Mouse (Mus musculus): ENCODE data around the gene Krtap4-7. TPM values are rescaled to one million over a fixed set of nuclear protein-coding genes. Genes with fewer than 3 reads are reported as not detected.

Krtap4-7 gene
- total RNA-seq (2023) = not detected in 4 replicates

GRCm38 (mm10) chr11:99643635-99644139 lies at the start of gene Krtap4-7:
Gene Krtap4-7 (minus strand): TSS chr11:99644089.

GRCm38 (mm10) chr11:99690463-99690862 lies 46.6 kb upstream of the Krtap4-7 start, which contains the start of gene Gm14190:
Gene Gm14190 (minus strand): TSS chr11:99690740.

GRCm38 (mm10) chr11:99665860-99666259 lies 22.0 kb upstream of the Krtap4-7 start, which contains the start of gene Krtap4-6:
Gene Krtap4-6 (minus strand): TSS chr11:99665960.

GRCm38 (mm10) chr11:99658467-99659010 lies 14.7 kb upstream of the Krtap4-7 start, which contains the start of gene Gm11563:
Gene Gm11563 (minus strand): TSS chr11:99658960.

GRCm38 (mm10) chr11:99650136-99650535 lies 6.2 kb upstream of the Krtap4-7 start, which contains the start of gene Gm11555:
Gene Gm11555 (minus strand): TSS chr11:99650236.

GRCm38 (mm10) chr11:99634653-99635134 lies 9.2 kb downstream of the Krtap4-7 start, which contains the start of gene Krtap4-2:
Gene Krtap4-2 (minus strand): TSS chr11:99635084.

GRCm38 (mm10) chr11:99628138-99628537 lies 15.8 kb downstream of the Krtap4-7 start, which contains the start of gene Krtap4-1:
Gene Krtap4-1 (minus strand): TSS chr11:99628238.

GRCm38 (mm10) chr11:99620335-99620734 lies 23.6 kb downstream of the Krtap4-7 start, which contains the start of gene Gm11562:
Gene Gm11562 (minus strand): TSS chr11:99620435.

GRCm38 (mm10) chr11:99614796-99615363 lies 29.0 kb downstream of the Krtap4-7 start, which contains the start of gene Krtap2-4:
Gene Krtap2-4 (minus strand): TSS chr11:99614846.

GRCm38 (mm10) chr11:99610089-99610488 lies 33.8 kb downstream of the Krtap4-7 start, which contains the start of gene Gm11937:
Gene Gm11937 (minus strand): TSS chr11:99610189.

GRCm38 (mm10) chr11:99603208-99603607 lies 40.7 kb downstream of the Krtap4-7 start, which contains the start of gene Gm11938:
Gene Gm11938 (minus strand): TSS chr11:99603308.

GRCm38 (mm10) chr11:99597742-99598141 lies 46.1 kb downstream of the Krtap4-7 start, which contains the start of gene Krtap9-3:
Gene Krtap9-3 (minus strand): TSS chr11:99598105.

Other genes with a start within 250 kb of the Krtap4-7 start
- gene Krt12, start 221.8 kb downstream of the Krtap4-7 start, total RNA-seq (2023) = not detected in 4 replicates
- not detected in 4 replicates for gene Krt20, start 205.9 kb downstream of the Krtap4-7 start, total RNA-seq (2023)
- not detected in 4 replicates for gene Krt23, start 151.0 kb downstream of the Krtap4-7 start, total RNA-seq (2023)
- gene Krt39, start 122.8 kb downstream of the Krtap4-7 start, total RNA-seq (2023) = not detected in 4 replicates
- gene Krt40, start 100.9 kb downstream of the Krtap4-7 start, total RNA-seq (2023) = not detected in 4 replicates
- gene Krtap3-3, start 93.2 kb downstream of the Krtap4-7 start, total RNA-seq (2023) = not detected in 4 replicates
- gene Krtap3-2, start 87.2 kb downstream of the Krtap4-7 start, total RNA-seq (2023) = not detected in 4 replicates
- gene Gm11939, start 84.6 kb downstream of the Krtap4-7 start, total RNA-seq (2023) = not detected in 4 replicates
- gene Krtap3-1, start 77.5 kb downstream of the Krtap4-7 start, total RNA-seq (2023) = not detected in 4 replicates
- not detected in 4 replicates for gene Krtap1-5, start 63.1 kb downstream of the Krtap4-7 start, total RNA-seq (2023)
- not detected in 4 replicates for gene Krtap1-4, start 60.4 kb downstream of the Krtap4-7 start, total RNA-seq (2023)
- not detected in 4 replicates for gene Krtap1-3, start 52.8 kb downstream of the Krtap4-7 start, total RNA-seq (2023)
- not detected in 4 replicates for gene Krtap9-3, start 46.0 kb downstream of the Krtap4-7 start, total RNA-seq (2023)
- not detected in 4 replicates for gene Gm11938, start 40.8 kb downstream of the Krtap4-7 start, total RNA-seq (2023)
- gene Gm11937, start 33.9 kb downstream of the Krtap4-7 start, total RNA-seq (2023) = not detected in 4 replicates
- gene Krtap2-4, start 29.2 kb downstream of the Krtap4-7 start, total RNA-seq (2023) = not detected in 4 replicates
- gene Gm11562, start 23.7 kb downstream of the Krtap4-7 start, total RNA-seq (2023) = not detected in 4 replicates
- gene Krtap4-1, start 15.9 kb downstream of the Krtap4-7 start, total RNA-seq (2023) = not detected in 4 replicates
- gene Krtap4-2, start 9.0 kb downstream of the Krtap4-7 start, total RNA-seq (2023) = not detected in 4 replicates
- gene Gm11555, start 6.1 kb upstream of the Krtap4-7 start, total RNA-seq (2023) = not detected in 4 replicates
- not detected in 4 replicates for gene Gm11563, start 14.9 kb upstream of the Krtap4-7 start, total RNA-seq (2023)
- not detected in 4 replicates for gene Krtap4-6, start 21.9 kb upstream of the Krtap4-7 start, total RNA-seq (2023)
- gene Gm14190, start 46.7 kb upstream of the Krtap4-7 start, total RNA-seq (2023) = not detected in 4 replicates
- gene Gm14180, start 90.2 kb upstream of the Krtap4-7 start, total RNA-seq (2023) = not detected in 4 replicates
- gene Gm11595, start 128.8 kb upstream of the Krtap4-7 start, total RNA-seq (2023) = not detected in 4 replicates
- gene Krtap4-8, start 136.6 kb upstream of the Krtap4-7 start, total RNA-seq (2023) = not detected in 4 replicates
- gene Krtap4-9, start 141.1 kb upstream of the Krtap4-7 start, total RNA-seq (2023) = not detected in 4 replicates
- gene Gm11596, start 149.4 kb upstream of the Krtap4-7 start, total RNA-seq (2023) = not detected in 4 replicates
- not detected in 4 replicates for gene Gm11569, start 154.8 kb upstream of the Krtap4-7 start, total RNA-seq (2023)
- not detected in 4 replicates for gene Gm11554, start 160.4 kb upstream of the Krtap4-7 start, total RNA-seq (2023)
- gene Krtap4-13, start 165.8 kb upstream of the Krtap4-7 start, total RNA-seq (2023) = not detected in 4 replicates
- not detected in 4 replicates for gene Gm11564, start 171.6 kb upstream of the Krtap4-7 start, total RNA-seq (2023)
- gene 2300003K06Rik, start 194.0 kb upstream of the Krtap4-7 start, total RNA-seq (2023) = not detected in 4 replicates
- not detected in 4 replicates for gene Krtap4-16, start 207.5 kb upstream of the Krtap4-7 start, total RNA-seq (2023)
- gene Gm11568, start 213.8 kb upstream of the Krtap4-7 start, total RNA-seq (2023) = not detected in 4 replicates
- gene Gm11559, start 220.4 kb upstream of the Krtap4-7 start, total RNA-seq (2023) = not detected in 4 replicates
- gene Krtap9-1, start 229.3 kb upstream of the Krtap4-7 start, total RNA-seq (2023) = not detected in 4 replicates
- gene Gm11567, start 235.1 kb upstream of the Krtap4-7 start, total RNA-seq (2023) = not detected in 4 replicates